Mouse (Mus musculus): ENCODE measurements around the gene Tmem256. TPM values are rescaled to one million over a fixed set of nuclear protein-coding genes. Genes with fewer than 3 reads are reported as not detected.

Tmem256 gene
- polyA plus RNA-seq, 1 experiment from 2014 or later: 294 TPM

- Histone ChIP-seq H3K36me3 (replicated peaks; ENCODE audit: control insufficient read depth, insufficient read depth, low read depth, low read length) (no peaks in the 10 kb centered on the region), H3K9me3 (replicated peaks; ENCODE audit: control insufficient read depth, low read length) (peaks cover 3% of the 10 kb centered on the region; the same call in 1 of the 2 replicates), H3K4me3 (ENCODE audit: low read depth, low read length) (no peak overlapping the region), H3K4me1 (ENCODE audit: control insufficient read depth, insufficient read depth, low read length) (no peaks in the 10 kb centered on the region), H3K4me2 (ENCODE audit: low read depth, low read length) (no peak overlapping the region), H3K27me3 (ENCODE audit: control insufficient read depth, insufficient read depth, low read length) (no peaks in the 10 kb centered on the region), H3K9ac (replicated peaks; ENCODE audit: low read length) (no peak overlapping the region), H3K27ac (replicated peaks; ENCODE audit: low read depth, low read length) (no peak overlapping the region)
- no peak for ATAC-seq (replicated peaks; ENCODE audit: insufficient number of reproducible peaks, low FRiP score, low TSS enrichment, low read depth)
- WGBS: 88% methylated on average over 8 of the region's 8 CpGs
- no peak for DNase-seq (ENCODE audit: low spot score)
Measured at GRCm38 (mm10) chr11:69818871-69819270, 19.4 kb upstream of the Tmem256 start.

GRCm38 (mm10) chr11:69822080-69822479, 16.2 kb upstream of the Tmem256 start, which contains the start of gene Spem1:
Spem1 (minus strand) TSS chr11:69822180.
- H3K4me2 ChIP-seq (ENCODE audit: low read depth, low read length): no peak within 1 kb of the TSS
- no peak within 1 kb of the TSS for H3K27ac ChIP-seq (replicated peaks; ENCODE audit: low read depth, low read length)

GRCm38 (mm10) chr11:69823456-69823855, 14.9 kb upstream of the Tmem256 start:
- no peak for ATAC-seq (replicated peaks; ENCODE audit: insufficient number of reproducible peaks, low FRiP score, low TSS enrichment, low read depth)
- peaks cover 15% of the 10 kb centered on the region for H3K36me3 ChIP-seq (replicated peaks; ENCODE audit: control insufficient read depth, insufficient read depth, low read depth, low read length)
- no peaks in the 10 kb centered on the region for H3K9me3 ChIP-seq (replicated peaks; ENCODE audit: control insufficient read depth, low read length)
- no peak overlapping the region for H3K4me2 ChIP-seq (ENCODE audit: low read depth, low read length)
- H3K4me1 ChIP-seq (ENCODE audit: control insufficient read depth, insufficient read depth, low read length): no peaks in the 10 kb centered on the region
- WGBS: 58% methylated on average over 2 of the region's 2 CpGs
- H3K9ac ChIP-seq (replicated peaks; ENCODE audit: low read length): no peak overlapping the region
- H3K27me3 ChIP-seq (ENCODE audit: control insufficient read depth, insufficient read depth, low read length): no peaks in the 10 kb centered on the region
- no peak overlapping the region for H3K4me3 ChIP-seq (ENCODE audit: low read depth, low read length)
- no peak for DNase-seq (ENCODE audit: low spot score)
- H3K27ac ChIP-seq (replicated peaks; ENCODE audit: low read depth, low read length): no peak overlapping the region

More at GRCm38 (mm10) chr11:69822080-69822479, 16.2 kb upstream of the Tmem256 start, which contains the start of gene Spem1:
- Histone ChIP-seq H3K36me3 (replicated peaks; ENCODE audit: control insufficient read depth, insufficient read depth, low read depth, low read length) (peaks cover 12% of the 10 kb centered on the region), H3K9me3 (replicated peaks; ENCODE audit: control insufficient read depth, low read length) (no peaks in the 10 kb centered on the region), H3K27me3 (ENCODE audit: control insufficient read depth, insufficient read depth, low read length) (no peaks in the 10 kb centered on the region), H3K4me1 (ENCODE audit: control insufficient read depth, insufficient read depth, low read length) (no peaks in the 10 kb centered on the region), H3K4me3 (ENCODE audit: low read depth, low read length) (no peak within 1 kb of the TSS), H3K9ac (replicated peaks; ENCODE audit: low read length) (no peak within 1 kb of the TSS)
- DNase-seq (ENCODE audit: low spot score): no peak
- no peak for ATAC-seq (replicated peaks; ENCODE audit: insufficient number of reproducible peaks, low FRiP score, low TSS enrichment, low read depth)
- WGBS: 86% methylated on average over 3 of the region's 3 CpGs

- Histone ChIP-seq H3K4me3 (ENCODE audit: low read depth, low read length) (no peak overlapping the region), H3K27me3 (ENCODE audit: control insufficient read depth, insufficient read depth, low read length) (0 out of 2 replicates have a peak, but pooled peaks cover 2% of the 10 kb centered on the region), H3K27ac (replicated peaks; ENCODE audit: low read depth, low read length) (no peak overlapping the region), H3K9ac (replicated peaks; ENCODE audit: low read length) (no peak overlapping the region), H3K4me2 (ENCODE audit: low read depth, low read length) (no peak overlapping the region), H3K9me3 (replicated peaks; ENCODE audit: control insufficient read depth, low read length) (no peaks in the 10 kb centered on the region), H3K4me1 (ENCODE audit: control insufficient read depth, insufficient read depth, low read length) (peaks cover 2% of the 10 kb centered on the region; the same call in 1 of the 2 replicates), H3K36me3 (replicated peaks; ENCODE audit: control insufficient read depth, insufficient read depth, low read depth, low read length) (peaks cover 21% of the 10 kb centered on the region)
- DNase-seq (ENCODE audit: low spot score) (no peak), ATAC-seq (replicated peaks; ENCODE audit: insufficient number of reproducible peaks, low FRiP score, low TSS enrichment, low read depth) (no peak)
- 83% methylated on average over 5 of the region's 5 CpGs for WGBS
Measured at GRCm38 (mm10) chr11:69828832-69829231, 9.5 kb upstream of the Tmem256 start.

GRCm38 (mm10) chr11:69833554-69833953, 4.8 kb upstream of the Tmem256 start:
- peaks cover 9% of the 10 kb centered on the region for H3K4me1 ChIP-seq (ENCODE audit: control insufficient read depth, insufficient read depth, low read length)
- H3K4me2 ChIP-seq (ENCODE audit: low read depth, low read length): peak overlapping the region; percentile 93
- peaks cover 7% of the 10 kb centered on the region for H3K36me3 ChIP-seq (replicated peaks; ENCODE audit: control insufficient read depth, insufficient read depth, low read depth, low read length)
- H3K27ac ChIP-seq (replicated peaks; ENCODE audit: low read depth, low read length): no peak overlapping the region; the same call in 1 of the 2 replicates
- no peak for DNase-seq (ENCODE audit: low spot score)
- WGBS: 64% methylated on average over 8 of the region's 8 CpGs
- H3K27me3 ChIP-seq (ENCODE audit: control insufficient read depth, insufficient read depth, low read length): 0 out of 2 replicates have a peak, but pooled peaks cover 2% of the 10 kb centered on the region
- H3K9me3 ChIP-seq (replicated peaks; ENCODE audit: control insufficient read depth, low read length): no peaks in the 10 kb centered on the region
- H3K4me3 ChIP-seq (ENCODE audit: low read depth, low read length): peak overlapping the region; percentile 79
- H3K9ac ChIP-seq (replicated peaks; ENCODE audit: low read length): peak overlapping the region; percentile 77; the same call in 1 of the 2 replicates
- no peak for ATAC-seq (replicated peaks; ENCODE audit: insufficient number of reproducible peaks, low FRiP score, low TSS enrichment, low read depth)

GRCm38 (mm10) chr11:69834001-69834549, 4.2 kb upstream of the Tmem256 start:
- ATAC-seq (replicated peaks; ENCODE audit: insufficient number of reproducible peaks, low FRiP score, low TSS enrichment, low read depth): no peak
- peak; percentile 58 for DNase-seq (ENCODE audit: low spot score)
- H3K4me1 ChIP-seq (ENCODE audit: control insufficient read depth, insufficient read depth, low read length): peaks cover 9% of the 10 kb centered on the region
- WGBS: 7% methylated on average over 39 of the region's 48 CpGs
- no peaks in the 10 kb centered on the region for H3K9me3 ChIP-seq (replicated peaks; ENCODE audit: control insufficient read depth, low read length)
- 0 out of 2 replicates have a peak, but pooled peaks cover 2% of the 10 kb centered on the region for H3K27me3 ChIP-seq (ENCODE audit: control insufficient read depth, insufficient read depth, low read length)
- peak overlapping the region; percentile 77 for H3K9ac ChIP-seq (replicated peaks; ENCODE audit: low read length)
- H3K4me3 ChIP-seq (ENCODE audit: low read depth, low read length): peak overlapping the region; percentile 79
- H3K4me2 ChIP-seq (ENCODE audit: low read depth, low read length): peak overlapping the region; percentile 93
- peaks cover 7% of the 10 kb centered on the region for H3K36me3 ChIP-seq (replicated peaks; ENCODE audit: control insufficient read depth, insufficient read depth, low read depth, low read length)
- H3K27ac ChIP-seq (replicated peaks; ENCODE audit: low read depth, low read length): peak overlapping the region; percentile 8; the same call in 1 of the 2 replicates

- WGBS: 2% methylated on average over 9 of the region's 9 CpGs
- Histone ChIP-seq H3K27me3 (ENCODE audit: control insufficient read depth, insufficient read depth, low read length) (0 out of 2 replicates have a peak, but pooled peaks cover 2% of the 10 kb centered on the region), H3K4me1 (ENCODE audit: control insufficient read depth, insufficient read depth, low read length) (peaks cover 9% of the 10 kb centered on the region), H3K4me2 (ENCODE audit: low read depth, low read length) (peak overlapping the region; percentile 93), H3K4me3 (ENCODE audit: low read depth, low read length) (peak overlapping the region; percentile 79), H3K9me3 (replicated peaks; ENCODE audit: control insufficient read depth, low read length) (no peaks in the 10 kb centered on the region), H3K27ac (replicated peaks; ENCODE audit: low read depth, low read length) (no peak overlapping the region), H3K9ac (replicated peaks; ENCODE audit: low read length) (0 out of 2 replicates have a peak overlapping the region, but pooled peaks have one; percentile 84), H3K36me3 (replicated peaks; ENCODE audit: control insufficient read depth, insufficient read depth, low read depth, low read length) (peaks cover 7% of the 10 kb centered on the region)
- peak; percentile 57 for DNase-seq (ENCODE audit: low spot score)
- ATAC-seq (replicated peaks; ENCODE audit: insufficient number of reproducible peaks, low FRiP score, low TSS enrichment, low read depth): no peak
Measured at GRCm38 (mm10) chr11:69835326-69835965, 2.9 kb upstream of the Tmem256 start.

- no peak for DNase-seq (ENCODE audit: low spot score)
- Histone ChIP-seq H3K9ac (replicated peaks; ENCODE audit: low read length) (peak overlapping the region; percentile 84; the same call in 1 of the 2 replicates), H3K27me3 (ENCODE audit: control insufficient read depth, insufficient read depth, low read length) (0 out of 2 replicates have a peak, but pooled peaks cover 2% of the 10 kb centered on the region), H3K4me1 (ENCODE audit: control insufficient read depth, insufficient read depth, low read length) (peaks cover 9% of the 10 kb centered on the region), H3K27ac (replicated peaks; ENCODE audit: low read depth, low read length) (no peak overlapping the region), H3K9me3 (replicated peaks; ENCODE audit: control insufficient read depth, low read length) (no peaks in the 10 kb centered on the region), H3K4me3 (ENCODE audit: low read depth, low read length) (peak overlapping the region; percentile 79), H3K4me2 (ENCODE audit: low read depth, low read length) (peak overlapping the region; percentile 93), H3K36me3 (replicated peaks; ENCODE audit: control insufficient read depth, insufficient read depth, low read depth, low read length) (peaks cover 7% of the 10 kb centered on the region)
- 0% methylated on average over 4 of the region's 4 CpGs for WGBS
- ATAC-seq (replicated peaks; ENCODE audit: insufficient number of reproducible peaks, low FRiP score, low TSS enrichment, low read depth): no peak
Measured at GRCm38 (mm10) chr11:69835966-69836335, 2.4 kb upstream of the Tmem256 start.
